Mouse (Mus musculus) CD4-positive, CD25-positive, alpha-beta regulatory T cell, adult 2 months (primary cell): Measurements from ENCODE around the gene Grcc10.
A peak's percentile ranks its signal among the peaks of the same experiment; 100 is the strongest.

ENCODE experiments used
- DNase-seq: peaks from one replicate; pipeline ENCODE4 v3.0.0-alpha.2; 2012; ENCODE audit warnings: low read depth, low spot score

Gene Grcc10

GRCm38 (mm10) chr6:124699962-124700610, 41.1 kb downstream of the Grcc10 start:
- DNase-seq, result no peak

- DNase-seq, result no peak
Measured at GRCm38 (mm10) chr6:124699366-124699765, 41.8 kb downstream of the Grcc10 start.

- DNase-seq, result no peak
Measured at GRCm38 (mm10) chr6:124698751-124699150, 42.4 kb downstream of the Grcc10 start.

- DNase-seq, result no peak
Measured at GRCm38 (mm10) chr6:124696441-124697150, 44.6 kb downstream of the Grcc10 start.

GRCm38 (mm10) chr6:124694166-124694955, 46.8 kb downstream of the Grcc10 start:
- DNase-seq, result peak; percentile 63

GRCm38 (mm10) chr6:124693243-124693981, 47.8 kb downstream of the Grcc10 start:
- DNase-seq, result no peak

GRCm38 (mm10) chr6:124690517-124690916, 50.7 kb downstream of the Grcc10 start:
- DNase-seq, result no peak
